Mouse (Mus musculus) C2C12 (cell line): ENCODE measurements around the gene Slc25a17. TPM values are rescaled to one million over a fixed set of nuclear protein-coding genes. Genes with fewer than 3 reads are reported as not detected.

Experiments
- H3K27me3 ChIP-seq: one replicate; pipeline ENCODE4 v1.6.1; 2011; ENCODE audit not compliant: control insufficient read depth, insufficient read depth, insufficient read length
- H3K36me3 ChIP-seq: one replicate; pipeline ENCODE4 v1.6.1; 2011; ENCODE audit not compliant: control insufficient read depth, insufficient read depth
- H3K4me3 ChIP-seq: one replicate; pipeline ENCODE4 v1.5.1; 2011; ENCODE audit warnings: mild to moderate bottlenecking, control low read depth; ENCODE audit not compliant: poor library complexity, insufficient read depth, severe bottlenecking
- H3K79me2 ChIP-seq: one replicate; pipeline ENCODE4 v1.6.1; 2011; ENCODE audit not compliant: control insufficient read depth, insufficient read depth
- H3K79me3 ChIP-seq: one replicate; pipeline ENCODE4 v1.6.1; 2011; ENCODE audit warnings: low read depth, control low read depth
- H3ac ChIP-seq: one replicate; pipeline ENCODE3; 2011; ENCODE audit warnings: low read depth; ENCODE audit not compliant: control insufficient read depth, insufficient read length
- CEBPB ChIP-seq: IDR thresholded peaks from one replicate; pipeline ENCODE4 v1.6.1; 2011; ENCODE audit warnings: low read depth, mild to moderate bottlenecking, control low read depth, moderate library complexity
- CTCF ChIP-seq: IDR thresholded peaks from one replicate; pipeline ENCODE4 v1.5.1; 2011; ENCODE audit not compliant: control insufficient read depth, insufficient read depth, insufficient read length
- FOSL1 ChIP-seq: IDR thresholded peaks from one replicate; pipeline ENCODE4 v1.8.0; 2011; ENCODE audit warnings: mild to moderate bottlenecking, low read length; ENCODE audit not compliant: poor library complexity, insufficient read depth, severe bottlenecking
- MAX ChIP-seq: IDR thresholded peaks from one replicate; pipeline ENCODE4 v1.6.1; 2011; ENCODE audit warnings: mild to moderate bottlenecking, control low read depth
- MYOD1 ChIP-seq: IDR thresholded peaks from one replicate; pipeline ENCODE4 v1.6.1; 2011; ENCODE audit warnings: low read depth; ENCODE audit not compliant: control insufficient read depth, insufficient read length
- MYOG ChIP-seq: IDR thresholded peaks from one replicate; pipeline ENCODE4 v1.6.1; 2011; ENCODE audit not compliant: control insufficient read depth, insufficient read length; ENCODE audit errors: extremely low read depth
- USF1 ChIP-seq: IDR thresholded peaks from one replicate; pipeline ENCODE4 v1.6.1; 2011; ENCODE audit warnings: low read depth, mild to moderate bottlenecking, control low read depth, moderate library complexity
- polyA plus RNA-seq: library from polyadenylated mRNA; unstranded; fragments of >200 nt; fragmentation: generic; extraction: Trizol; gene quantifications from one replicate; pipeline ENCODE4 v1.2.1, GENCODE M21; 2012; ENCODE audit warnings: missing spikeins

Gene Slc25a17
- polyA plus RNA-seq, 1 experiment: 64.7 TPM

DNA sequence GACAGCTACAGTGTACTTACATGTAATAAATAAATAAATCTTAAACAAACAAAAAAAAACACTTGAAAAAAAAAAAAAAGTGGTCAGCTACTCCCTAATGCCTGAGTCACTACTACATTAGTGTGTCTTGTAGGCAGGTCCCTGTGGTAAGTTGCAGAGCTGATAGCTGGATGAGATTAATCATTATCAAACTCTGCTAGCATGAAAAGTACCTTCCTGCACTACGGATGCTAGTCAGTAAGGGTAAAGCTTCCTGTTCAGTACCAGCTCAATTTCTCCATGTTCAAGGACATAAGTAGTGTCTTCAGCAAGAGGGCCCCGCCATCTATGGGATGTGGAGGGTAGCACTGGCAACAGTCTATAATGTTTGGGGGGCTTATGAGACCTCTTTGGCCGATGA is 46.7 kb downstream of the Slc25a17 start:
- Histone ChIP-seq H3K79me2 (no peaks in the 10 kb centered on the region), H3K79me3 (no peaks in the 10 kb centered on the region), H3K4me3 (no peak overlapping the region), H3K36me3 (peaks cover 30% of the 10 kb centered on the region), H3ac (no peak overlapping the region), H3K27me3 (no peaks in the 10 kb centered on the region)
- no peak for TF ChIP-seq FOSL1
- TF ChIP-seq MAX: no peak
- TF ChIP-seq USF1: no peak
- no peak for TF ChIP-seq MYOG
- no peak for TF ChIP-seq MYOD1
- TF ChIP-seq CEBPB: no peak
- no peak for TF ChIP-seq CTCF

GRCm38 (mm10) chr15:81311026-81311425 is 49.6 kb downstream of the Slc25a17 start:
- H3K79me3 ChIP-seq: no peaks in the 10 kb centered on the region
- no peaks in the 10 kb centered on the region for H3K79me2 ChIP-seq
- H3K4me3 ChIP-seq: no peak overlapping the region
- TF ChIP-seq MYOD1 (no peak), MAX (no peak)
- H3K27me3 ChIP-seq: no peaks in the 10 kb centered on the region
- no peak overlapping the region for H3ac ChIP-seq
- peaks cover 4% of the 10 kb centered on the region for H3K36me3 ChIP-seq

DNA sequence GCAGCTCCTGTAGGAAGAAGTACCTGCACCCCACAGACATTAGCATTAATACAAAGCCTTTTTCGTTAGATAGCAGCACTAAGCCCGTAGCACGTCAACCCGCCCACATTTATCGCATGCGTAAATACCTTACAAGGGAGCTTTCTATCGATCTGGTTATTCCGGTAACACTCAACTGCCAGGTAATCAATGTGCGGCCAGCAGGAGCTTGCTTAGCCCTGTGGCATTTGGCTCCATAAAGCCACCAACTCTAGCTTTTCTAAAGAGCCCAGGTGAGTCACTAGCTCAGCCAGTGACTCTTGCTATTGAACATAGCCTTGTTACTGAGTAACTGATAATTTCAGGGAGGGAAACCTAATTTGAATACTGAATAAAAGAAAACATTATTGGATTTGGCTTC is 50.3 kb downstream of the Slc25a17 start:
- H3ac ChIP-seq: no peak overlapping the region
- H3K79me2 ChIP-seq: no peaks in the 10 kb centered on the region
- H3K36me3 ChIP-seq: peaks cover 2% of the 10 kb centered on the region
- no peaks in the 10 kb centered on the region for H3K27me3 ChIP-seq
- TF ChIP-seq USF1 (no peak), FOSL1 (no peak), MYOD1 (no peak)
- H3K4me3 ChIP-seq: no peak overlapping the region
- H3K79me3 ChIP-seq: no peaks in the 10 kb centered on the region

GRCm38 (mm10) chr15:81308038-81308437 is 52.6 kb downstream of the Slc25a17 start:
- Histone ChIP-seq H3K79me3 (no peaks in the 10 kb centered on the region), H3K79me2 (no peaks in the 10 kb centered on the region), H3K27me3 (no peaks in the 10 kb centered on the region), H3K36me3 (no peaks in the 10 kb centered on the region), H3ac (no peak overlapping the region), H3K4me3 (no peak overlapping the region)
- TF ChIP-seq CEBPB (no peak), USF1 (no peak), FOSL1 (no peak), MAX (no peak), MYOG (no peak), CTCF (no peak), MYOD1 (no peak)

GRCm38 (mm10) chr15:81306501-81306900 is 54.1 kb downstream of the Slc25a17 start:
- Histone ChIP-seq H3K79me3 (no peaks in the 10 kb centered on the region), H3ac (no peak overlapping the region), H3K36me3 (no peaks in the 10 kb centered on the region), H3K4me3 (no peak overlapping the region), H3K27me3 (no peaks in the 10 kb centered on the region), H3K79me2 (no peaks in the 10 kb centered on the region)
- TF ChIP-seq MYOG (no peak), CEBPB (no peak), FOSL1 (no peak), USF1 (no peak), MAX (no peak), CTCF (no peak), MYOD1 (no peak)

- H3K27me3 ChIP-seq: no peaks in the 10 kb centered on the region
- no peaks in the 10 kb centered on the region for H3K79me3 ChIP-seq
- no peak overlapping the region for H3K4me3 ChIP-seq
- no peak overlapping the region for H3ac ChIP-seq
- no peaks in the 10 kb centered on the region for H3K36me3 ChIP-seq
- no peaks in the 10 kb centered on the region for H3K79me2 ChIP-seq
- TF ChIP-seq FOSL1 (no peak), CTCF (no peak), CEBPB (no peak), MAX (no peak), MYOG (no peak), MYOD1 (no peak), USF1 (no peak)
Measured at GRCm38 (mm10) chr15:81305035-81305434, 55.6 kb downstream of the Slc25a17 start.
